In genomic region chr10:80857386-80857785, GRCm38 (mm10) we compare ENCODE assay signal across 10 mouse cellular contexts. TPM values are rescaled to one million over a fixed set of nuclear protein-coding genes. Genes with fewer than 3 reads are reported as not detected.
DNase-seq lines count a peak whose midpoint lies in the region; ATAC-seq and TF ChIP-seq lines count a peak whose summit lies in the region.
"Had no signal": no experiment of that assay in that cellular context is flagged by ENCODE, and none has a peak within 500 bp of the region (broad histone marks: within the 10 kb centered on the region; RNA-seq: fewer than 3 reads in every experiment).

No protein-coding gene starts in this region.

- peak overlapping the region; percentile 88; the same call in 1 of the 2 replicates for H3K4me2 ChIP-seq in hindbrain, embryonic 12.5 days (replicated peaks)
- peak overlapping the region; percentile 9; the same call in 1 of the 2 replicates for H3K4me2 ChIP-seq in midbrain, embryonic 16.5 days (ENCODE audit: low read length)
- H3K4me2 ChIP-seq: limb, embryonic 15.5 days had no signal

- peaks cover 26% of the 10 kb centered on the region for H3K36me3 ChIP-seq in embryonic facial prominence, embryonic 10.5 days (replicated peaks)
- peaks cover 22% of the 10 kb centered on the region for H3K36me3 ChIP-seq in hindbrain, embryonic 12.5 days
- peaks cover 4% of the 10 kb centered on the region; the same call in 1 of the 2 replicates for H3K36me3 ChIP-seq in midbrain, embryonic 16.5 days (ENCODE audit: control insufficient read depth, insufficient read depth, low read length)

- DNase-seq in layer of hippocampus, adult 2 months (ENCODE audit: low spot score in 2 of 2) = peak in 1 of 2 experiments; percentile 54
- no peak for DNase-seq in layer of hippocampus, postnatal 25 days (ENCODE audit: extremely low spot score in 1 of 2, low spot score in 1 of 2)
- no peak for DNase-seq in embryonic facial prominence, embryonic 10.5 days (ENCODE audit: low spot score)
- DNase-seq in retina, postnatal 1 day = no peak
- no peak for DNase-seq in embryo, embryonic 9.5 days (ENCODE audit: extremely low spot score)
- DNase-seq: heart, postnatal 36 days had no signal

- H3K27me3 ChIP-seq in embryonic facial prominence, embryonic 10.5 days (replicated peaks; ENCODE audit: low read depth, poor library complexity, severe bottlenecking) = no peaks in the 10 kb centered on the region
- no peaks in the 10 kb centered on the region; the same call in 1 of the 2 replicates for H3K27me3 ChIP-seq in hindbrain, embryonic 12.5 days
- H3K27me3 ChIP-seq in midbrain, embryonic 16.5 days (ENCODE audit: control insufficient read depth, insufficient read depth, low read depth, low read length) = no peaks in the 10 kb centered on the region
- H3K27me3 ChIP-seq: limb, embryonic 15.5 days; Patski had no signal

- 41% methylated on average over 8 of the region's 8 CpGs for WGBS in embryonic facial prominence, embryonic 10.5 days
- WGBS in hindbrain, embryonic 12.5 days = 42% methylated on average over 8 of the region's 8 CpGs
- 34% methylated on average over 8 of the region's 8 CpGs for WGBS in midbrain, embryonic 16.5 days

- ATAC-seq in hindbrain, embryonic 12.5 days (ENCODE audit: low FRiP score) = no peak
- no peak for ATAC-seq in midbrain, embryonic 16.5 days
- ATAC-seq: Patski had no signal

- TF ChIP-seq CTCF in layer of hippocampus, adult 2 months (conservative IDR thresholded peaks at IDR 0.05) = no peak

- no peaks in the 10 kb centered on the region for H3K9me3 ChIP-seq in embryonic facial prominence, embryonic 10.5 days
- H3K9me3 ChIP-seq in hindbrain, embryonic 12.5 days (replicated peaks) = no peaks in the 10 kb centered on the region
- no peaks in the 10 kb centered on the region for H3K9me3 ChIP-seq in midbrain, embryonic 16.5 days (replicated peaks; ENCODE audit: control insufficient read depth, low read length, poor library complexity, severe bottlenecking)
- H3K9me3 ChIP-seq: limb, embryonic 15.5 days had no signal

- peak overlapping the region; percentile 89 for H3K27ac ChIP-seq in layer of hippocampus, adult 2 months
- H3K27ac ChIP-seq in embryonic facial prominence, embryonic 10.5 days (replicated peaks) = peak overlapping the region; percentile 76
- peak overlapping the region; percentile 37; the same call in 1 of the 2 replicates for H3K27ac ChIP-seq in hindbrain, embryonic 12.5 days
- H3K27ac ChIP-seq in midbrain, embryonic 16.5 days (ENCODE audit: low read length) = no peak overlapping the region

- peak overlapping the region; percentile 28; the same call in 1 of the 2 replicates for H3K9ac ChIP-seq in hindbrain, embryonic 12.5 days
- peak overlapping the region; percentile 50; the same call in 1 of the 2 replicates for H3K9ac ChIP-seq in midbrain, embryonic 16.5 days (ENCODE audit: low read depth, low read length)
- H3K9ac ChIP-seq: limb, embryonic 15.5 days had no signal

- H3K4me1 ChIP-seq in embryonic facial prominence, embryonic 10.5 days = peaks cover 55% of the 10 kb centered on the region
- peaks cover 40% of the 10 kb centered on the region for H3K4me1 ChIP-seq in hindbrain, embryonic 12.5 days
- peaks cover 32% of the 10 kb centered on the region for H3K4me1 ChIP-seq in midbrain, embryonic 16.5 days (ENCODE audit: control insufficient read depth, insufficient read depth, low read length)

- no peak overlapping the region for H3K4me3 ChIP-seq in layer of hippocampus, adult 2 months
- H3K4me3 ChIP-seq in embryonic facial prominence, embryonic 10.5 days = peak overlapping the region; percentile 34
- no peak overlapping the region for H3K4me3 ChIP-seq in hindbrain, embryonic 12.5 days
- H3K4me3 ChIP-seq in midbrain, embryonic 16.5 days (ENCODE audit: low read depth, low read length) = no peak overlapping the region
- H3K4me3 ChIP-seq: limb, embryonic 15.5 days had no signal

RNA-seq across cellular contexts. Expression of gene Sppl2b, which starts 2.3 kb away (rescaled TPM):
- 10 to 100 TPM; 61.2 to 63.2 TPM for total RNA-seq in layer of hippocampus, adult 2 months (2021)
- 10 to 100 TPM; 61.5 to 65.7 TPM for total RNA-seq in layer of hippocampus, postnatal 25 days (2021)
- 45.2 and 45.3 TPM in 2 replicates for polyA plus RNA-seq in embryonic facial prominence, embryonic 10.5 days (2016; fragmentation: Nextera tagmentation; extraction: Ambion mirVana)
- 56.6 and 58.8 TPM in 2 replicates for polyA plus RNA-seq in hindbrain, embryonic 12.5 days (2016; fragmentation: Nextera tagmentation; extraction: Ambion mirVana)
- polyA plus RNA-seq in midbrain, embryonic 16.5 days (2015; fragmentation: Nextera tagmentation; extraction: Ambion mirVana) = 82.4 and 84.1 TPM in 2 replicates

RNA-seq across cellular contexts. Expression of gene Lsm7, which starts 2.4 kb away (rescaled TPM):
- total RNA-seq in layer of hippocampus, adult 2 months (2021) = 10 to 100 TPM; 51.6 to 53.3 TPM
- 10 to 100 TPM; 41.5 to 43.8 TPM for total RNA-seq in layer of hippocampus, postnatal 25 days (2021)
- 364 TPM in 2 replicates for polyA plus RNA-seq in embryonic facial prominence, embryonic 10.5 days (2016; fragmentation: Nextera tagmentation; extraction: Ambion mirVana)
- polyA plus RNA-seq in hindbrain, embryonic 12.5 days (2016; fragmentation: Nextera tagmentation; extraction: Ambion mirVana) = 214 and 250 TPM in 2 replicates
- polyA plus RNA-seq in midbrain, embryonic 16.5 days (2015; fragmentation: Nextera tagmentation; extraction: Ambion mirVana) = 202 and 205 TPM in 2 replicates

RNA-seq across cellular contexts. Expression of gene Lingo3, which starts 13.5 kb away (rescaled TPM):
- 10 to 100 TPM; 49.4 to 54.3 TPM for total RNA-seq in layer of hippocampus, adult 2 months (2021)
- total RNA-seq in layer of hippocampus, postnatal 25 days (2021) = 10 to 100 TPM; 38.3 to 39.9 TPM
- 1.3 and 1.6 TPM in 2 replicates for polyA plus RNA-seq in embryonic facial prominence, embryonic 10.5 days (2016; fragmentation: Nextera tagmentation; extraction: Ambion mirVana)
- polyA plus RNA-seq in hindbrain, embryonic 12.5 days (2016; fragmentation: Nextera tagmentation; extraction: Ambion mirVana) = 0.74 and 0.94 TPM in 2 replicates
- 12.6 and 16.9 TPM in 2 replicates for polyA plus RNA-seq in midbrain, embryonic 16.5 days (2015; fragmentation: Nextera tagmentation; extraction: Ambion mirVana)

RNA-seq across cellular contexts. Expression of gene Tmprss9, which starts 14.3 kb away (rescaled TPM):
- under 1 TPM; 0.46 to 0.56 TPM for total RNA-seq in layer of hippocampus, adult 2 months (2021)
- total RNA-seq in layer of hippocampus, postnatal 25 days (2021) = under 1 TPM; 0.40 to 0.62 TPM
- polyA plus RNA-seq in embryonic facial prominence, embryonic 10.5 days (2016; fragmentation: Nextera tagmentation; extraction: Ambion mirVana) = 0.06 and 0.10 TPM in 2 replicates
- polyA plus RNA-seq in hindbrain, embryonic 12.5 days (2016; fragmentation: Nextera tagmentation; extraction: Ambion mirVana) = 0.08 TPM in 2 replicates
- polyA plus RNA-seq in midbrain, embryonic 16.5 days (2015; fragmentation: Nextera tagmentation; extraction: Ambion mirVana) = 0.10 and 0.16 TPM in 2 replicates
- total RNA-seq: heart, postnatal 36 days had no signal
- polyA plus RNA-seq: limb, embryonic 15.5 days had no signal

RNA-seq across cellular contexts. Expression of gene Oaz1, which starts 30.9 kb away (rescaled TPM):
- 100 to 1,000 TPM; 478 to 493 TPM for total RNA-seq in layer of hippocampus, adult 2 months (2021)
- 100 to 1,000 TPM; 491 to 550 TPM for total RNA-seq in layer of hippocampus, postnatal 25 days (2021)
- polyA plus RNA-seq in embryonic facial prominence, embryonic 10.5 days (2016; fragmentation: Nextera tagmentation; extraction: Ambion mirVana) = 2,205 and 2,316 TPM in 2 replicates
- 1,255 and 1,389 TPM in 2 replicates for polyA plus RNA-seq in hindbrain, embryonic 12.5 days (2016; fragmentation: Nextera tagmentation; extraction: Ambion mirVana)
- 1,102 and 1,149 TPM in 2 replicates for polyA plus RNA-seq in midbrain, embryonic 16.5 days (2015; fragmentation: Nextera tagmentation; extraction: Ambion mirVana)
